In genomic region chr17:24454756-24455522, GRCm38 (mm10) we compare ENCODE assay signal across 8 mouse cellular contexts. TPM values are rescaled to one million over a fixed set of nuclear protein-coding genes. Genes with fewer than 3 reads are reported as not detected.
DNase-seq lines count a peak whose midpoint lies in the region; ATAC-seq and TF ChIP-seq lines count a peak whose summit lies in the region.

No protein-coding gene starts in this region.

- TF ChIP-seq CTCF in MEL (IDR thresholded peaks at IDR 0.05 in 2 of 3, conservative IDR thresholded peaks at IDR 0.05 in 1 of 3; ENCODE audit: control insufficient read depth in 1 of 3, insufficient read depth in 1 of 3, low read depth in 2 of 3, low read length in 3 of 3, poor library complexity in 1 of 3, severe bottlenecking in 1 of 3): no peak
- no peak for TF ChIP-seq CTCF in cerebellum, adult 2 months (IDR thresholded peaks at IDR 0.05; ENCODE audit: borderline replicate concordance, insufficient read depth, low read depth, low read length)
- peak; percentile 29 for TF ChIP-seq CTCF in forebrain, postnatal 0 days (IDR thresholded peaks at IDR 0.05; ENCODE audit: low read depth)

- under 1% methylated on average over 66 of the region's 67 CpGs for WGBS in cerebellum, adult 2 months
- WGBS in forebrain, postnatal 0 days: 3% methylated on average over 67 of the region's 67 CpGs
- WGBS in lung, embryonic 16.5 days: under 1% methylated on average over 63 of the region's 67 CpGs

- 0 out of 4 replicates have a peak, but pooled peaks of 1 of the 2 experiments have one; percentile 9 for TF ChIP-seq EP300 in MEL (IDR thresholded peaks at IDR 0.05; ENCODE audit: low read depth in 1 of 2, low read length in 2 of 2)

- H3K9me3 ChIP-seq in MEL (replicated peaks; ENCODE audit: insufficient read depth, low read length): no peaks in the 10 kb centered on the region
- no peaks in the 10 kb centered on the region for H3K9me3 ChIP-seq in forebrain, postnatal 0 days (ENCODE audit: low read length)
- H3K9me3 ChIP-seq in lung, embryonic 16.5 days (ENCODE audit: control insufficient read depth, low read length): no peaks in the 10 kb centered on the region

- no peak for TF ChIP-seq RAD21 in MEL (IDR thresholded peaks at IDR 0.05; ENCODE audit: low read depth, low read length)

- H3K4me1 ChIP-seq in MEL (ENCODE audit: control insufficient read depth in 1 of 2, insufficient read depth in 2 of 2, low read length in 2 of 2): peaks cover 7 to 12% of the 10 kb centered on the region in 2 experiments
- no peaks in the 10 kb centered on the region for H3K4me1 ChIP-seq in cerebellum, adult 2 months (ENCODE audit: control insufficient read depth, insufficient read depth, low read length)
- peaks cover 10% of the 10 kb centered on the region; the same call in 1 of the 2 replicates for H3K4me1 ChIP-seq in forebrain, postnatal 0 days (ENCODE audit: insufficient read depth)
- H3K4me1 ChIP-seq in lung, embryonic 16.5 days (replicated peaks; ENCODE audit: control insufficient read depth, insufficient read depth, low read length): peaks cover 11% of the 10 kb centered on the region

- DNase-seq in MEL (ENCODE audit: low read depth, low spot score): peak; percentile 99
- peak; percentile 99 for DNase-seq in cerebellum, adult 2 months
- DNase-seq in forebrain, postnatal 0 days: peak; percentile 99
- peak; percentile 98 for DNase-seq in layer of hippocampus, adult 9-10 months (ENCODE audit: low spot score)
- peak; percentile 90 for DNase-seq in ovary, postnatal 10 days (ENCODE audit: low spot score)
- DNase-seq in thymus, postnatal 10 days (ENCODE audit: low spot score in 2 of 2): peak; percentile 99

- peak; percentile 97 for ATAC-seq in forebrain, postnatal 0 days
- peak; percentile 92 to 95 for ATAC-seq in hematopoietic stem cell, adult 5-6 weeks (replicated peaks in 1 of 2; ENCODE audit: insufficient read depth in 1 of 2, low FRiP score in 2 of 2, low TSS enrichment in 1 of 2, low read depth in 1 of 2, poor library complexity in 2 of 2, severe bottlenecking in 2 of 2)
- ATAC-seq in lung, embryonic 16.5 days (ENCODE audit: low read depth): peak; percentile 95

- peak overlapping the region; percentile 83 for H3K4me2 ChIP-seq in forebrain, postnatal 0 days (ENCODE audit: low read depth)
- H3K4me2 ChIP-seq in lung, embryonic 16.5 days (ENCODE audit: low read depth, low read length): peak overlapping the region; percentile 93

- H3K27ac ChIP-seq in MEL (ENCODE audit: control insufficient read depth, low read depth, low read length): peak overlapping the region; percentile 99
- H3K27ac ChIP-seq in cerebellum, adult 2 months (ENCODE audit: insufficient read depth, low read length): peak overlapping the region; percentile 71
- peak overlapping the region; percentile 93 for H3K27ac ChIP-seq in forebrain, postnatal 0 days (ENCODE audit: low read depth, low read length)
- peak overlapping the region; percentile 99 for H3K27ac ChIP-seq in lung, embryonic 16.5 days (ENCODE audit: low read length)

- peaks cover 0 to 17% of the 10 kb centered on the region in 2 experiments for H3K36me3 ChIP-seq in MEL (ENCODE audit: control insufficient read depth in 1 of 2, insufficient read depth in 2 of 2, low read length in 2 of 2)
- H3K36me3 ChIP-seq in forebrain, postnatal 0 days (ENCODE audit: insufficient read depth): peaks cover 11% of the 10 kb centered on the region; the same call in 1 of the 2 replicates
- peaks cover 4% of the 10 kb centered on the region; the same call in 1 of the 2 replicates for H3K36me3 ChIP-seq in lung, embryonic 16.5 days (ENCODE audit: control insufficient read depth, insufficient read depth, low read length)

- H3K27me3 ChIP-seq in MEL (ENCODE audit: control insufficient read depth in 1 of 2, insufficient read depth in 2 of 2, low read length in 2 of 2): no peaks in the 10 kb centered on the region
- no peaks in the 10 kb centered on the region for H3K27me3 ChIP-seq in cerebellum, adult 2 months (ENCODE audit: control insufficient read depth, insufficient read depth, low read length)
- no peaks in the 10 kb centered on the region for H3K27me3 ChIP-seq in forebrain, postnatal 0 days (ENCODE audit: insufficient read depth, low read length)
- H3K27me3 ChIP-seq in lung, embryonic 16.5 days (ENCODE audit: control insufficient read depth, insufficient read depth, low read depth, low read length): no peaks in the 10 kb centered on the region

- TF ChIP-seq POLR2A in MEL (IDR thresholded peaks at IDR 0.05; ENCODE audit: control insufficient read depth in 1 of 2, insufficient read depth in 1 of 2, low read depth in 1 of 2, low read length in 2 of 2, poor library complexity in 1 of 2): peak; percentile 86 to 93
- TF ChIP-seq POLR2A in cerebellum, adult 2 months (IDR thresholded peaks at IDR 0.05; ENCODE audit: borderline replicate concordance, insufficient read depth, low read length): peak; percentile 66

- H3K9ac ChIP-seq in MEL (ENCODE audit: control insufficient read depth, low read depth, low read length, poor library complexity, severe bottlenecking): peak overlapping the region; percentile 98
- peak overlapping the region; percentile 94 for H3K9ac ChIP-seq in forebrain, postnatal 0 days
- peak overlapping the region; percentile 91 for H3K9ac ChIP-seq in lung, embryonic 16.5 days (ENCODE audit: low read length)

- peaks cover 18% of the 10 kb centered on the region for H3K79me2 ChIP-seq in MEL (ENCODE audit: control insufficient read depth, insufficient read depth, low read length, poor library complexity)

- peak overlapping the region; percentile 83 to 90 for H3K4me3 ChIP-seq in MEL (ENCODE audit: control insufficient read depth in 1 of 2, insufficient read depth in 1 of 2, low read depth in 2 of 2, low read length in 2 of 2)
- peak overlapping the region; percentile 88 for H3K4me3 ChIP-seq in cerebellum, adult 2 months (replicated peaks; ENCODE audit: insufficient read depth, low read depth, low read length)
- peak overlapping the region; percentile 81 for H3K4me3 ChIP-seq in forebrain, postnatal 0 days (ENCODE audit: low read depth, low read length)
- peak overlapping the region; percentile 89 for H3K4me3 ChIP-seq in lung, embryonic 16.5 days (ENCODE audit: low read length)

TF ChIP-seq in MEL, 35 proteins besides CTCF, POLR2A, EP300 and RAD21 (continues in another document):
- peak; percentile 39; the same call in 1 of the 2 replicates for TF ChIP-seq NRF1 (IDR thresholded peaks at IDR 0.05; ENCODE audit: insufficient read depth, low read depth, low read length, poor library complexity, severe bottlenecking)
- TF ChIP-seq MYC (IDR thresholded peaks at IDR 0.05; ENCODE audit: low read depth, low read length): peak; percentile 48; the same call in 1 of the 2 replicates

RNA-seq across cellular contexts. Expression of gene Dnase1l2, which starts 12.0 kb away (rescaled TPM):
- total RNA-seq in MEL (2012; rRNA removed): 0.49 and 0.62 TPM in 2 replicates
- 1 to 10 TPM in 1 of 2 experiments, not detected in 1; 1.8 TPM for polyA plus RNA-seq in MEL (2012; ENCODE audit: insufficient read depth in 1 of 2, insufficient read length in 2 of 2, low read depth in 1 of 2, low replicate concordance in 2 of 2, missing spikeins in 1 of 2)
- polyA plus RNA-seq in cerebellum, adult 2 months (2012; rRNA removed): 22.3 and 22.7 TPM in 2 replicates
- 4.7 and 6.2 TPM in 2 replicates for total RNA-seq in forebrain, postnatal 0 days (2014; rRNA removed)
- 0.82 and 0.92 TPM in 2 replicates for polyA plus RNA-seq in forebrain, postnatal 0 days (2015; fragmentation: Nextera tagmentation; extraction: Ambion mirVana)
- 2.7 TPM in 1 of 2 replicates, not detected in the other for total RNA-seq in hematopoietic stem cell, adult 5-6 weeks (2017)
- 1.6 and 2.8 TPM in 2 replicates for polyA plus RNA-seq in lung, embryonic 16.5 days (2015; fragmentation: Nextera tagmentation; extraction: Ambion mirVana)

RNA-seq across cellular contexts. Expression of gene E4f1, which starts 15.2 kb away (rescaled TPM):
- 24.3 and 26.0 TPM in 2 replicates for total RNA-seq in MEL (2012; rRNA removed)
- polyA plus RNA-seq in MEL (2012; ENCODE audit: insufficient read depth in 1 of 2, insufficient read length in 2 of 2, low read depth in 1 of 2, low replicate concordance in 2 of 2, missing spikeins in 1 of 2): 10 to 100 TPM in 1 of 2 experiments, not detected in 1; 37.1 TPM
- 79.4 and 80.6 TPM in 2 replicates for polyA plus RNA-seq in cerebellum, adult 2 months (2012; rRNA removed)
- total RNA-seq in forebrain, postnatal 0 days (2014; rRNA removed): 34.2 and 37.5 TPM in 2 replicates
- 9.2 and 25.6 TPM in 2 replicates for polyA plus RNA-seq in forebrain, postnatal 0 days (2015; fragmentation: Nextera tagmentation; extraction: Ambion mirVana)
- 12.1 and 22.6 TPM in 2 replicates for total RNA-seq in hematopoietic stem cell, adult 5-6 weeks (2017)
- 28.8 and 30.5 TPM in 2 replicates for polyA plus RNA-seq in lung, embryonic 16.5 days (2015; fragmentation: Nextera tagmentation; extraction: Ambion mirVana)

RNA-seq across cellular contexts. Expression of gene Pgp, which starts 15.3 kb away (rescaled TPM):
- 16.6 and 19.3 TPM in 2 replicates for total RNA-seq in MEL (2012; rRNA removed)
- 10 to 100 TPM in 1 of 2 experiments, not detected in 1; 55.0 TPM for polyA plus RNA-seq in MEL (2012; ENCODE audit: insufficient read depth in 1 of 2, insufficient read length in 2 of 2, low read depth in 1 of 2, low replicate concordance in 2 of 2, missing spikeins in 1 of 2)
- polyA plus RNA-seq in cerebellum, adult 2 months (2012; rRNA removed): 126 and 133 TPM in 2 replicates
- total RNA-seq in forebrain, postnatal 0 days (2014; rRNA removed): 37.8 and 39.5 TPM in 2 replicates
- 68.1 and 72.5 TPM in 2 replicates for polyA plus RNA-seq in forebrain, postnatal 0 days (2015; fragmentation: Nextera tagmentation; extraction: Ambion mirVana)
- total RNA-seq in hematopoietic stem cell, adult 5-6 weeks (2017): 12.9 and 13.3 TPM in 2 replicates
- polyA plus RNA-seq in lung, embryonic 16.5 days (2015; fragmentation: Nextera tagmentation; extraction: Ambion mirVana): 43.9 and 50.6 TPM in 2 replicates

RNA-seq across cellular contexts. Expression of gene Bricd5, which starts 18.7 kb away (rescaled TPM):
- total RNA-seq in MEL (2012; rRNA removed): 1.1 and 2.0 TPM in 2 replicates
- under 1 TPM in 1 of 2 experiments, not detected in 1; 0.82 TPM for polyA plus RNA-seq in MEL (2012; ENCODE audit: insufficient read depth in 1 of 2, insufficient read length in 2 of 2, low read depth in 1 of 2, low replicate concordance in 2 of 2, missing spikeins in 1 of 2)
- 2.3 TPM in 2 replicates for polyA plus RNA-seq in cerebellum, adult 2 months (2012; rRNA removed)
- 1.2 and 2.0 TPM in 2 replicates for total RNA-seq in forebrain, postnatal 0 days (2014; rRNA removed)
- 1.6 and 4.3 TPM in 2 replicates for polyA plus RNA-seq in forebrain, postnatal 0 days (2015; fragmentation: Nextera tagmentation; extraction: Ambion mirVana)
- total RNA-seq in hematopoietic stem cell, adult 5-6 weeks (2017): 1.2 TPM in 1 of 2 replicates, not detected in the other
- polyA plus RNA-seq in lung, embryonic 16.5 days (2015; fragmentation: Nextera tagmentation; extraction: Ambion mirVana): not detected in 2 replicates

RNA-seq across cellular contexts. Expression of gene Mlst8, which starts 23.9 kb away (rescaled TPM):
- total RNA-seq in MEL (2012; rRNA removed): 28.5 and 35.4 TPM in 2 replicates
- polyA plus RNA-seq in MEL (2012; ENCODE audit: insufficient read depth in 1 of 2, insufficient read length in 2 of 2, low read depth in 1 of 2, low replicate concordance in 2 of 2, missing spikeins in 1 of 2): 10 to 100 TPM in 1 of 2 experiments, not detected in 1; 57.3 TPM
- 55.9 and 63.5 TPM in 2 replicates for polyA plus RNA-seq in cerebellum, adult 2 months (2012; rRNA removed)
- 36.5 and 45.5 TPM in 2 replicates for total RNA-seq in forebrain, postnatal 0 days (2014; rRNA removed)
- 23.9 and 28.2 TPM in 2 replicates for polyA plus RNA-seq in forebrain, postnatal 0 days (2015; fragmentation: Nextera tagmentation; extraction: Ambion mirVana)
- total RNA-seq in hematopoietic stem cell, adult 5-6 weeks (2017): 9.2 and 31.8 TPM in 2 replicates
- 28.1 and 29.8 TPM in 2 replicates for polyA plus RNA-seq in lung, embryonic 16.5 days (2015; fragmentation: Nextera tagmentation; extraction: Ambion mirVana)

Comparison
In these comparisons a context has a peak if more than half of its experiments do, and no peak if none do; other contexts are left out.
1. Peak in every context shown above with its lines: DNase-seq, ATAC-seq, H3K4me3 ChIP-seq and H3K27ac ChIP-seq.